Mouse (Mus musculus) hindbrain, embryonic 15.5 days (tissue): ENCODE measurements around the gene Gm13279. TPM values are rescaled to one million over a fixed set of nuclear protein-coding genes. Genes with fewer than 3 reads are reported as not detected.

ENCODE experiments used
- polyA plus RNA-seq: library from polyadenylated mRNA; unstranded; fragments of >200 nt; fragmentation: Nextera tagmentation; extraction: Ambion mirVana; gene quantifications from 2 replicates; pipeline ENCODE4 v1.2.1, GENCODE M21; 2015

Gm13279 gene
- polyA plus RNA-seq, 1 experiment from 2014 or later = not detected

Other genes starting within 250 kb of the Gm13279 start
- gene Ifna15, start 239.2 kb upstream of the Gm13279 start, polyA plus RNA-seq = not detected in 2 replicates
- not detected in 2 replicates for gene Ifna14, start 225.6 kb upstream of the Gm13279 start, polyA plus RNA-seq
- not detected in 2 replicates for gene Ifna9, start 205.0 kb upstream of the Gm13279 start, polyA plus RNA-seq
- gene Ifna12, start 194.0 kb upstream of the Gm13279 start, polyA plus RNA-seq = not detected in 2 replicates
- not detected in 2 replicates for gene C87499, start 163.0 kb upstream of the Gm13279 start, polyA plus RNA-seq
- gene Ifna13, start 152.9 kb upstream of the Gm13279 start, polyA plus RNA-seq = not detected in 2 replicates
- not detected in 2 replicates for gene Ifna16, start 120.5 kb upstream of the Gm13279 start, polyA plus RNA-seq
- gene Ifna2, start 113.5 kb upstream of the Gm13279 start, polyA plus RNA-seq = not detected in 2 replicates
- not detected in 2 replicates for gene Ifnab, start 106.0 kb upstream of the Gm13279 start, polyA plus RNA-seq
- gene Gm26566, start 75.6 kb upstream of the Gm13279 start, polyA plus RNA-seq = 1.2 and 1.8 TPM in 2 replicates
- 100 and 103 TPM in 2 replicates for gene Klhl9, start 74.9 kb upstream of the Gm13279 start, polyA plus RNA-seq
- gene Gm13271, start 42.5 kb upstream of the Gm13279 start, polyA plus RNA-seq = not detected in 2 replicates
- gene Gm13283, start 37.3 kb upstream of the Gm13279 start, polyA plus RNA-seq = 0.16 TPM in 1 of 2 replicates, not detected in the other
- gene Gm13290, start 23.6 kb upstream of the Gm13279 start, polyA plus RNA-seq = 0.25 TPM in 1 of 2 replicates, not detected in the other
- not detected in 2 replicates for gene Gm13289, start 20.5 kb upstream of the Gm13279 start, polyA plus RNA-seq
- gene Gm13272, start 17.5 kb upstream of the Gm13279 start, polyA plus RNA-seq = not detected in 2 replicates
- not detected in 2 replicates for gene Ifnz, start 15.3 kb upstream of the Gm13279 start, polyA plus RNA-seq
- gene Gm13276, start 11.7 kb upstream of the Gm13279 start, polyA plus RNA-seq = not detected in 2 replicates
- gene Gm13277, start 8.8 kb upstream of the Gm13279 start, polyA plus RNA-seq = not detected in 2 replicates
- gene Gm13278, start 5.8 kb upstream of the Gm13279 start, polyA plus RNA-seq = not detected in 2 replicates
- gene Gm13275, start 2.9 kb upstream of the Gm13279 start, polyA plus RNA-seq = not detected in 2 replicates
- gene Gm13285, start 2.3 kb downstream of the Gm13279 start, polyA plus RNA-seq = 0.13 TPM in 1 of 2 replicates, not detected in the other
- not detected in 2 replicates for gene Gm13287, start 5.9 kb downstream of the Gm13279 start, polyA plus RNA-seq
- gene Gm13288, start 8.1 kb downstream of the Gm13279 start, polyA plus RNA-seq = not detected in 2 replicates
- gene Ifna7, start 18.8 kb downstream of the Gm13279 start, polyA plus RNA-seq = not detected in 2 replicates
- not detected in 2 replicates for gene Ifna11, start 22.6 kb downstream of the Gm13279 start, polyA plus RNA-seq
- not detected in 2 replicates for gene Ifna6, start 30.0 kb downstream of the Gm13279 start, polyA plus RNA-seq
- gene Ifna5, start 38.1 kb downstream of the Gm13279 start, polyA plus RNA-seq = not detected in 2 replicates
- gene Ifna4, start 44.5 kb downstream of the Gm13279 start, polyA plus RNA-seq = not detected in 2 replicates
- not detected in 2 replicates for gene Ifna1, start 52.7 kb downstream of the Gm13279 start, polyA plus RNA-seq
- gene Ifne, start 82.8 kb downstream of the Gm13279 start, polyA plus RNA-seq = not detected in 2 replicates